Mouse (Mus musculus) c-Kit-positive CD71-positive TER-119-negative erythroid progenitor cells, embryonic 14.5 days (primary cell): Measurements from ENCODE around the gene Ttc5.
A peak's percentile ranks its signal among the peaks of the same experiment; 100 is the strongest.
"Not testable (repeated sequence)": the region's sequence is repeated elsewhere in the genome, so short reads cannot be mapped to it uniquely, and the experiment has no call there.

ENCODE experiments used
- DNase-seq: peaks from one replicate; pipeline ENCODE4 v3.0.0-alpha.2; 2013; ENCODE audit warnings: low read depth

Ttc5 gene

GRCm38 (mm10) chr14:50785251-50785637, at the start of gene Ttc5:
Gene Ttc5 (minus strand): TSS chr14:50785519.
- DNase-seq = peak; percentile 86

- no peak for DNase-seq
These were observed 49.1 kb upstream of the Ttc5 start for GRCm38 (mm10) chr14:50834435-50834834.

GRCm38 (mm10) chr14:50833964-50834363, 48.6 kb upstream of the Ttc5 start:
- no peak for DNase-seq

- DNase-seq = no peak
These were observed 44.6 kb upstream of the Ttc5 start for GRCm38 (mm10) chr14:50829878-50830277.

- no peak for DNase-seq
These were observed 41.3 kb upstream of the Ttc5 start for GRCm38 (mm10) chr14:50826579-50826978.

DNA sequence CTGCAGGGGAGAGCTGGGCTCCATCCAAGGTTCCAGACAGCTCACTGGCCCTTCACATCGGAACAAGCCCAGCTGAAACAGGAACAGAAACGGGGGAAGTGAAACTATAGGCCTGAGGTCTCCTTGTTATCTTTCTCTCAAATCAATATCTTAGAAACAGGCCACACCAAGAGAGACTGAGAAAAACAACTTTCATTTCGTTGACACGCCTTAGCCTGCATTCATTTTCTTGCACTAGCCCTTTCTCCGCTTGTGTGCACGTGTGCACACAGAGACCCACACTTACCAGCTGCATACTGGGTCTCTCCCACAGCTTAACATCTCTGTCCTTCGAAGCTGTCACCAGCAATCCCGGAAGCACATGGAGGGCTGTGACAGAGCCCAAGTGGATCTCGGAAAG, 38.9 kb upstream of the Ttc5 start:
- DNase-seq = no peak

GRCm38 (mm10) chr14:50823240-50823639, 37.9 kb upstream of the Ttc5 start:
- DNase-seq = no peak

DNA sequence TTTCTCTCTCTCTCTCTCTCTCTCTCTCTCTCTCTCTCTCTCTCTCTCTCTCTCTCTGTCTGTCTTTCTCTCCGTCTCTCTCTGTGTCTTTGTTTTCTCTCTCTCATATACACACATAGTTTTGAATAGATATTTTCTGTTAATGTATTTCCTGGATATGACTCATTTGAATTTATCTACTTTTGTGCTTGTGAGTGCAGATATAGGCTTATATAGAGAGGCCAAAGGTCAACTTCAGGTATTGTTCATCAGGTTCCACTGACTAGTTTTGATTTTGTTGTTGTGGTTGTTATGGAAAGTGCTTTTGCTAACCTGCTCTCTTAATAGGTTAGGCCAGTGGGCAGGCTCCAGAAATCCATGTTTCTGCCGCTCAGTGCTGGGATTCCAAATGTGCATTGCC, 27.7 kb upstream of the Ttc5 start:
- no peak for DNase-seq

GRCm38 (mm10) chr14:50807487-50808072, 22.3 kb upstream of the Ttc5 start, which contains the start of the genes Ccnb1ip1 and Parp2:
Gene Ccnb1ip1 (minus strand): TSS chr14:50807732.
Gene Parp2 (plus strand): TSS chr14:50807841.
- DNase-seq = peak; percentile 95

- not testable (repeated sequence) for DNase-seq
These were observed 21.1 kb upstream of the Ttc5 start for GRCm38 (mm10) chr14:50806469-50806868.

DNA sequence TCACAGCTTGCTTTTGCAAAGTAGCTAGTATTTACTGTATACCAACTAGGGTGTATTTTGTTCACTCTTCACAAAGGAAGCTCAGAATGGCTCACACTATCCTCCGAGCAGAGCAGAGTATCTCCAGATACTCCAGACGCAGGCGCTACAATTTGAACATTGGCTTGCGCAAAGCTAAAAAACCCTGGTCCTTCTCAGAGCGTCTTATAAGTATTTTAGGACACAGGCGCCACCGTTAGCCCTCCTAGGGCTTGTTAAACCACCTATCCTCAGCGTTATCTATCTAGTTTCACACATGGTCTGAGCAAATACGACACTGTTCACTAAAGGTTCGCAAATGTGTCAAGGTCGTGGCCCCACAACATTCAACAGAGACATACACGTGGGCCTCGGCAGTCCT, 19.4 kb upstream of the Ttc5 start:
- no peak for DNase-seq

- DNase-seq = peak; percentile 87
These were observed 17.7 kb upstream of the Ttc5 start for GRCm38 (mm10) chr14:50802843-50803562.

GRCm38 (mm10) chr14:50802441-50802840, 17.1 kb upstream of the Ttc5 start:
- no peak for DNase-seq

DNA sequence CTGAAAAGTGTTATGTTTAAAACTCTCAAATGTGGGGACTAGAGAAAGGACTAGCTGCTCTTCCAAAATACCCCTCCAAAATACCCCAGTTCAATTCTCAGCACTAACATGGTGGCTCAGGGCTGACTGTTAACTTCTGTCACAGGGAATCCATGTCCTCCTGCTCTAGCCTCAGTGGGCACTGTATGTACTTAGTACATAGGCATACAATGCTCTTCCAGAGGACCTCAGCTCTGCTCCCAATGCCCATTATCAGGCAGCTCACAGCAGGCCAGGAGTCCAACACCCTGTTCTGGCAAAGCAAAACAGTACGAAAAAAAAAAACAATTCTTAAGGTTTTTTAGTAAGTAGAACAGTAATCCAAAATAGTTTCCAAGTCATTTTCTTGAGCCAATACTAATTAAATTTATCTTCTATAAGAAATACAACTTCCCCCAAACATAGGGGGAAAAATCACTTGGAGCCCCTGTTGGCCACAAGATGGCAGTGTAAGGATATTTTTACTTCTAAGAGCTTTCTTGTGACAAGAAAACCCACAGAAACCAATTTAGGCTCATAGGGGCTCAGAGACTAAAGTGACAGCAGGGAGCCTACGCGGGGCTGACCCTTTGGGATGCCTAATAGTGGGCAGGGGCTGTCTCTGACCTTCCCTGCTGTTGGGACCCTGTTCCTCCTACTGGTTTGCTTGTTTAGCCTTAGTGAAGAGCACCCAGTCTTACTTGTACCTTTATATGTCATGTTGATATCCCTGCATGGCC, 14.4 kb upstream of the Ttc5 start:
- DNase-seq = no peak

GRCm38 (mm10) chr14:50798512-50798911, 13.2 kb upstream of the Ttc5 start:
- no peak for DNase-seq

GRCm38 (mm10) chr14:50796464-50796863, 11.1 kb upstream of the Ttc5 start:
- no peak for DNase-seq

DNA sequence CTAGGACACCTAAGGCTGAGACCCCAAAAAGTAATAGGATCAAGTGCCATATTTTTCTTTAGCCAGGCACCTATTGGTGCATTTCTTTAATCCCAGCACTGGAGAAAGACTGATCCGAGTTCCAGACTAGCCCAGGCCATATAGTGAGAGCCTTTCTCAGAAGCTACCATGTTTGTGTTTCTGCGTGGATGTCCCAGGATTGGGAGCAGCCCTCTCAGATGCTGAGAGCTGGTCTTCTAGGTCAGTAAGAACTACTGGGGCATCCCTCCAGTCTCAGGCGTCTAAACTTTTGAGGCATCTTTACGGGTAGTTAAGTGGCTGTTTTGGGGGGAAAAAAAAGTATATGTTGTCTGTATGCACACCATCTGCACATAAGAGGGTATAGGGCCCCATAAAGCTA, 10.6 kb upstream of the Ttc5 start:
- DNase-seq = no peak

DNA sequence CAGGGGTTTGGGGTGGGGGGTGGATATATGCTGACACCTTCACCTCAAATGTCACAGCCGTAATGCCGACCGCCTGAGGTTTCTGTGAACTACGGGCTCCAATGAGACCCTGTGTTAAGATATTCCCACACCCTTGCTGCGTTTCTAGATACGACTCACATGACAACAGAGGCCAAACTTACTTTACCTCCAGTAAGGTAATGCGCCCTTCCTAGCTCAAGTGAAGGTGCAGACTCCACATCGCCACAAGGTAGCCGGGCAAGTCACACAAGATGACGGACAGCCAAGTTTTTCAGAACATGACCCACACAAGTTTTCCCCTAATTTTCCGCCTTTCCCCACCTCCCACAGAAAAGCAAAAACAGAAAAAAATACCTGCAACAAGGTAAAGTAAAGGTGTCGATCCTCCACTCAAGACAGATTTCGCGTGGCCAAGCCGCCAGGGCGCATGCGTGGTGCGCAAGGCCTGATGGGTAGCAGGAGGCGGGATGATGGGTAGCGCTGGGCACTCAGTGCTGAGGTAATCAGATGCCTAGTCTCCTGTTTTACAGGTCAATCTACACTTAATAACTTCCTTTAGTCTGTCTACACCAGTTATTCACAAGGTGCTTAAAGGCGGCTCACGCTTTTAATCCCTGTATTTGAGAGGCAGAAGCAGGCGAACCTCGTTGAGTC, 10.1 kb upstream of the Ttc5 start:
- no peak for DNase-seq

- DNase-seq = no peak
These were observed 2.8 kb upstream of the Ttc5 start for GRCm38 (mm10) chr14:50788157-50788556.

DNA sequence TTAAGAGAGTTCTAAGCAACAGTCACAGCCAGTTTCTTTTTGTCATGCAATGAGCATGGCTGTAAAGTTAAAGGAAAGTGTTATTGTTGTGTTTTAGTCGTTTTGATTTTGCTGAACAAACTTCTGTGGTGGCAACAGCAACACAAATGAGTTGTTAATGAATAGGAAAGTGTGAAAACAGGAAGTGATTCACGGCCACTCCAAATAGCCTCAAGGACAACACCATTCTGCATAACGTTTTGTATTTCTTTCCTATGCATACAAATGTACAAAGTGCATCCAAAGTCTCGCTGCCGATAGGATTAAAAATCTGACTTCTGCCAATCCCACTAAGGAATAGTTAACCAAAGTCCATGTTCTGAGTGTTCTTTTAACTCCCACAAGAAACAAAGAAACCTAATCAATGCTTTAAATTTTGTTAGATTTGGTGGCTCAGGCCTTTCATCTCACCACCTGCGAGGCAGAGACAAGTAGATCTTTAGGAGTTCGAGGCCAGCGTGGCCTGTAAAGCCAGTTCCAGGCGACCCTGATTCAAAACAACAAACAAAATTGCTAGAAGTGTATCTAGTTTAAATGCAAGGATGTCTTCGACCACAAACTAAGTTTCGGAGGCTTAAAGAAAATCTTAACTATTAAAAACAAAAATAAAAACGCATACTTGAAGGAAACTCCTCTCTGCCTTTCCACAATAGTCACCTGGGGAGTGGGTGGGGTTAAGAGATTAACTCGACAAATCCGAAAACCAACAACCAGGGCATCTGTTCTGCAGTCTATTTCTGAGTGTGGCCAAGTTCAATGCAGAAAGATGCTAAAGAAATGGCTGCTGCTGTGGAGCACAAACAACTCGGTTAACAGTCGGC, 698 bp downstream of the Ttc5 start:
- no peak for DNase-seq

DNA sequence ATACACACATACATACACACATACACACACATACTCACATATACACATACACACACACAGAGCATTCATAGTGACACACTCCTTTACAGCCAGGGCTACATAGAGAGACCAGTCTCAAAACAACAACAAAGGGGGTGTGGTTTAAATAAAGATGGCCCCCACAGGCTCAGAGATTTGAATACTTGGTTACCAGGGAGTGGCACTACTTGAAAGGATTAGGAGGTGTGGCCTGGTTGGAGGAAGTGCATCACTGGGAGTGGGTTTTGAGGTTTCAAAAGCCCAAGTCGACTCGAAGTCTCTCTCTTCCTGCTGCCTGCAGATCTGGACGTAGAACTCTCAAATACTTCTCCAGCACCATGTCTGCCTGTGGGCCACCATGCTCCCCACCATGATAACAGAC, 3.2 kb downstream of the Ttc5 start:
- DNase-seq = no peak

GRCm38 (mm10) chr14:50771342-50771741, 14.0 kb downstream of the Ttc5 start:
- DNase-seq = no peak
